ENCODE assay signal across 8 mouse cellular contexts in the genomic region with DNA sequence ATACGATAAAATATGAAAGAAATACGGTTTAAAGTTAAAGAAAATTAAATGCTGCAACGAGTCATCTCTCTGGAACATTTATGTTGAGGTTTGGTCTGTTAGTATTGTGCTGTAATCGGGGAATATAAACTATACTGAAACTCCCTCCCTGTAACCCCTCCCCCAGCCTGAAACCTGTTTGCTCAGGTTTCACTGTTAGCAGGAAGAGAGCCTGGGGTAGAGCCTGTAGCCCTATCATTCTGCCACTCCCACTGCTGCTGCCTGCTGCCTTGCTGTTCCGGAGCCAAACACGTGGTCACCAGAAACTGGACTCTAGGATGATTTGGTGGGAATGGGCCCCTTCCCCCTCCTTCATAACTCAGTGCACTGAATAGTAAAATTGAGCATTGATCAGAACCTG.
DNase-seq lines count a peak whose midpoint lies in the region; ATAC-seq and TF ChIP-seq lines count a peak whose summit lies in the region.
"Not testable (repeated sequence)": the region's sequence is repeated elsewhere in the genome, so short reads cannot be mapped to it uniquely, and the experiment has no call there.

No protein-coding gene starts in this region.

- not testable (repeated sequence) for TF ChIP-seq CTCF in stomach, postnatal 0 days (IDR thresholded peaks at IDR 0.05; ENCODE audit: low read depth)

- not testable (repeated sequence) for H3K27me3 ChIP-seq in embryonic facial prominence, embryonic 11.5 days (ENCODE audit: control insufficient read depth, insufficient read depth, low read length); intestine, embryonic 14.5 days (replicated peaks; ENCODE audit: control insufficient read depth, insufficient read depth, low read length); intestine, embryonic 16.5 days (replicated peaks; ENCODE audit: control insufficient read depth, insufficient read depth, low read length); kidney, embryonic 15.5 days; limb, embryonic 11.5 days (ENCODE audit: control insufficient read depth, insufficient read depth, low read length); stomach, embryonic 15.5 days (replicated peaks); stomach, postnatal 0 days (ENCODE audit: control insufficient read depth, insufficient read depth, low read length)

- H3K27ac ChIP-seq in embryonic facial prominence, embryonic 11.5 days (replicated peaks; ENCODE audit: low read depth, low read length); intestine, embryonic 14.5 days (ENCODE audit: low read depth); intestine, embryonic 16.5 days (ENCODE audit: low read length); kidney, embryonic 15.5 days; limb, embryonic 11.5 days (replicated peaks; ENCODE audit: low read depth, low read length); stomach, embryonic 15.5 days; stomach, postnatal 0 days (replicated peaks): not testable (repeated sequence)

- not testable (repeated sequence) for ATAC-seq in embryonic facial prominence, embryonic 11.5 days (replicated peaks; ENCODE audit: insufficient number of reproducible peaks, low FRiP score, low TSS enrichment, low read depth)
- peak; percentile 71; the same call in 1 of the 2 replicates for ATAC-seq in intestine, embryonic 14.5 days (replicated peaks; ENCODE audit: low FRiP score, low TSS enrichment, low read depth)
- ATAC-seq in intestine, embryonic 16.5 days: peak; percentile 80
- 0 out of 2 replicates have a peak, but pooled peaks have one; percentile 70 for ATAC-seq in kidney, embryonic 15.5 days (replicated peaks; ENCODE audit: low FRiP score)
- 0 out of 2 replicates have a peak, but pooled peaks have one; percentile 60 for ATAC-seq in limb, embryonic 11.5 days (ENCODE audit: insufficient number of reproducible peaks, low FRiP score, low TSS enrichment, low read depth)
- peak; percentile 58; the same call in 1 of the 2 replicates for ATAC-seq in stomach, embryonic 15.5 days (ENCODE audit: insufficient read depth, low FRiP score, low read depth)
- peak; percentile 63; the same call in 1 of the 2 replicates for ATAC-seq in stomach, postnatal 0 days (ENCODE audit: low FRiP score, low TSS enrichment)

- H3K36me3 ChIP-seq in embryonic facial prominence, embryonic 11.5 days (replicated peaks; ENCODE audit: control insufficient read depth, insufficient read depth, low read depth, low read length); intestine, embryonic 14.5 days (ENCODE audit: control insufficient read depth, insufficient read depth, low read length); intestine, embryonic 16.5 days (ENCODE audit: control insufficient read depth, insufficient read depth, low read length); kidney, embryonic 15.5 days; limb, embryonic 11.5 days (ENCODE audit: control insufficient read depth, insufficient read depth, low read length); stomach, embryonic 15.5 days; stomach, postnatal 0 days (ENCODE audit: control insufficient read depth, insufficient read depth, low read length): not testable (repeated sequence)

- DNase-seq in embryo, embryonic 10.5 days (ENCODE audit: low spot score): peak; percentile 2
- DNase-seq in embryonic facial prominence, embryonic 11.5 days (ENCODE audit: low spot score): peak; percentile 30
- not testable (repeated sequence) for DNase-seq in intestine, embryonic 14.5 days (ENCODE audit: low spot score); limb, embryonic 11.5 days (ENCODE audit: low spot score)
- peak; percentile 44 for DNase-seq in stomach, postnatal 0 days (ENCODE audit: low spot score)

- not testable (repeated sequence) for H3K9ac ChIP-seq in embryonic facial prominence, embryonic 11.5 days (replicated peaks; ENCODE audit: low read length); intestine, embryonic 14.5 days (ENCODE audit: low read length); intestine, embryonic 16.5 days (ENCODE audit: low read depth, low read length); kidney, embryonic 15.5 days; limb, embryonic 11.5 days (ENCODE audit: low read length); stomach, embryonic 15.5 days; stomach, postnatal 0 days (ENCODE audit: low read length)

- H3K4me3 ChIP-seq in embryonic facial prominence, embryonic 11.5 days (ENCODE audit: low read depth, low read length); intestine, embryonic 14.5 days (ENCODE audit: low read depth, low read length); intestine, embryonic 16.5 days (ENCODE audit: low read length); kidney, embryonic 15.5 days (replicated peaks); limb, embryonic 11.5 days (ENCODE audit: low read depth, low read length); stomach, embryonic 15.5 days (replicated peaks); stomach, postnatal 0 days (ENCODE audit: low read depth, low read length): not testable (repeated sequence)

- not testable (repeated sequence) for TF ChIP-seq EP300 in stomach, postnatal 0 days (optimal IDR thresholded peaks at IDR 0.05)

- H3K4me2 ChIP-seq in embryonic facial prominence, embryonic 11.5 days (ENCODE audit: low read depth, low read length); intestine, embryonic 14.5 days (ENCODE audit: low read length); intestine, embryonic 16.5 days (ENCODE audit: low read depth, low read length); kidney, embryonic 15.5 days; limb, embryonic 11.5 days (ENCODE audit: low read depth, severe bottlenecking); stomach, embryonic 15.5 days; stomach, postnatal 0 days (replicated peaks; ENCODE audit: low read depth): not testable (repeated sequence)

- H3K9me3 ChIP-seq in embryonic facial prominence, embryonic 11.5 days (replicated peaks; ENCODE audit: control insufficient read depth, low read length); intestine, embryonic 14.5 days (ENCODE audit: control insufficient read depth, low read length); intestine, embryonic 16.5 days (ENCODE audit: control insufficient read depth, low read length); kidney, embryonic 15.5 days (replicated peaks); limb, embryonic 11.5 days (ENCODE audit: control insufficient read depth, low read length); stomach, embryonic 15.5 days; stomach, postnatal 0 days (ENCODE audit: control insufficient read depth, low read length): not testable (repeated sequence)

- not testable (repeated sequence) for H3K4me1 ChIP-seq in embryonic facial prominence, embryonic 11.5 days (ENCODE audit: control insufficient read depth, insufficient read depth, low read length); intestine, embryonic 14.5 days (replicated peaks; ENCODE audit: control insufficient read depth, insufficient read depth, low read length); intestine, embryonic 16.5 days (ENCODE audit: control insufficient read depth, insufficient read depth, low read length); kidney, embryonic 15.5 days; limb, embryonic 11.5 days (ENCODE audit: control insufficient read depth, insufficient read depth, low read length); stomach, embryonic 15.5 days; stomach, postnatal 0 days (replicated peaks; ENCODE audit: control insufficient read depth, insufficient read depth)

- whole genome bisulfite sequencing in embryonic facial prominence, embryonic 11.5 days: 66% methylated on average over 6 of the region's 6 CpGs
- 56% methylated on average over 6 of the region's 6 CpGs for WGBS in intestine, embryonic 14.5 days
- 53% methylated on average over 6 of the region's 6 CpGs for WGBS in intestine, embryonic 16.5 days
- WGBS in kidney, embryonic 15.5 days: 51% methylated on average over 6 of the region's 6 CpGs
- 60% methylated on average over 6 of the region's 6 CpGs for WGBS in limb, embryonic 11.5 days
- 55% methylated on average over 6 of the region's 6 CpGs for WGBS in stomach, embryonic 15.5 days
- WGBS in stomach, postnatal 0 days: 42% methylated on average over 6 of the region's 6 CpGs
